Mouse (Mus musculus): ENCODE results near the gene Gstp3. TPM values are rescaled to one million over a fixed set of nuclear protein-coding genes. Genes with fewer than 3 reads are reported as not detected.

Gstp3 gene
- 14.6 and 23.5 TPM in 2 replicates for polyA plus RNA-seq (2012; rRNA removed; ENCODE audit: low replicate concordance)

GRCm38 (mm10) chr19:4059069-4059740 lies at the start of gene Gstp3:
Gene Gstp3, minus strand, starts transcription at chr19:4059569.

DNA sequence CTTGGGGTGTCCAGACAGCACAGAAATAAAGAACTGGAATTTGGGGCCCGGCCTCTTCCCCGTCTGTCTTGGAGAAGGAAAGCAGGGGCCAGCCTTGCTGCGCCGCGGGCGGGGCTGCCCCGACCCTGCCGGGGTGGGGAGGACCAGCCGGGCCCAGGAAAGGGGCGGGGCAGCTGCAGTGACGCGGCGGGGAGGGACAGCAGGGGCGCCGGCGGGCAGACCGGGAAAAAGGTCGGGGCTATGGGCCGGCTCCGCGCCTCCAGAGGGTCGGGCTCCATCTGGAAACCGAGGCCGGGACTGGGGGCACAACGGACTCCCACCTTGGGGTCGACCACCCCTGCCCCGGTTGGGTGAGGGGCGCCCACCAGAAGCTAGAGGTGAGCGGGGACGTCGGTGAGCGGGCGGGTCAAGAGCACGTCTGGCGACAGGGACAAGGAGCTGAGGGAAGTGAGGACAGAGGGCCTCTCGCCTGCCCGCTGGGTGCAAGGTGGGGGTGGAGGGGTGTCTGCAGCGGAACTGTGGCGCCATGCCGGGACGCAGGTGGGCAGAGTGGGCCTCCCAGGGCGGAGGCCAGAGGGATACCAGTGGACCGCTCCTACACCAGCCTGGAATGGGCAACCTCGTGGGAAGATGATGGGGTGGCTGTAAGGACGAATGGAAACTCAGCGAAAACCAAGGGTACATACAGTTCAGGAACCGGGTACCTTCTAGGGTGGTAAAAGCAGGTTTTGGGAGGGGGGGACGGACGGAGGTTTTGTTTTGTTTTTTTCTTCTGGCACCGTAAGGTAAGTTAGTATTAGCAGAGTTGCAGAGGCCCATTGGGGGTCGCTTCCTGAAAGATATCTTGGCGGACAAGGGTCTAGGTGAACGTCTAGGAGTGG lies 40.7 kb upstream of the Gstp3 start, which contains the start of gene Pitpnm1:
Gene Pitpnm1 (plus strand): TSS at position 162 of the 881 bp plus-strand sequence.

GRCm38 (mm10) chr19:4096642-4097440 lies 37.5 kb upstream of the Gstp3 start, which contains the start of gene Cdk2ap2:
Gene Cdk2ap2, plus strand, starts transcription at chr19:4097182.

DNA sequence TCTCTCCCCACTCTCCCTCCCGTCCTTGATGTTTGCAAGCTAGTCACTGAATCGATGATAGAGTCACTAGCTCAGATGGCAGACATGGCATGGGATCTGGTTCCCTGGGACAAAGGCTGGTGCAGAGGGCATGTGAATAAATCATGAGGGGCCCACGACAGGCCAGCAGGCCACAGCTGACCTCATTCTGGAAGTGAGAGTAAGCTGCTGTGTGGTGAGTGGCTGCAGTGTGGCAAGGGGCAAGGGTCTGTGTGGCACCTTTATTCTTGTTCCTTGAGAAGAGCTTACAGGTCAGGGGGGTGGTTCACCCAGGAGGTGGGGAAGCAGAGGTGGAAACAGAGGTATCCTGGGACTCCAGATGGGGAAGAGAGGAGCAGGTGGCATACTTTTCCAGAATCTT lies 22.0 kb upstream of the Gstp3 start, which contains the start of gene Cabp2:
Gene Cabp2 (plus strand): TSS at position 185 of the 400 bp plus-strand sequence.

DNA sequence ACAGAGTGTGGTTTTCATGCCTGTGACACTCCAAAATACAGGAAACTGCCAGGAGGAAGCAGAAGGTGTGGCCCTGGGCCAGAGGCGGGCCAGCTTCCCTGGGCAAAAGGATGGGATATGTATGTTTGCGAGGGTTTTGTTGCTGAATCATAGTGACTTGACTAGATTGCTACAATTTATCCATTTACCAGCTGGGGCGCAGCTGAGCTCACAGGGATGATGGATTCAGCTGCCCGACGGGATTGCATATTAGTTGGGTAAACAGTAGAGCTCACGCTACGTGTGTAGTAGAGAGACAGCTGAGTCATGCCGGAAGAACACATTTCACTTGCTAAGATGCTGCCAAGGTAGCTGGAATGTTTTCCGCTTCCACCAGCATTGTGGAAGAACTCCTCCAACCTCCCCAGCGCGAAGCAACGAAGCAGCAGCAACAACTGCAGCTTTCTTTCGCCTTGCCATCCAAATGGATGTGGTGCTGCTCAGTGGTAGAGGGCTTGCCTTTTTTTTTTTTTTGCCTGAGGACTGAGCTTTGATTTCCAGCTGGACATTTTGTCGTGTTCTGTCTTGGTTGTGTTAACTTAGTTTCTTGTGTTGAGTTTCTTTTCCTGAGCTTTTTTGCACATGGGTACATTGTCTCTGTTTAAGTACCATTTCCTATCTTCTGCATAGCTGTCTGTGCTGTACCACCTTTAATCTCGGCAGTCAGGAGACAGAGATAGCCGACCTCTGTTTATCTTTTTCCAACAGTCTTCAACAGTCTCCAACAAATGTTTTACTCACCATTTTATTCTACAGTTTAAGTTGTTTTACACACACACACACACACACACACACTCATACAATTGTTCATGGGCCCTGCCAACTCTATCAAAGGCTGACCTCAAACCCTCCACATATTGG lies 13.2 kb downstream of the Gstp3 start, which contains the start of gene Gstp2:
Gene Gstp2 (minus strand): TSS at position 58 of the 900 bp plus-strand sequence.

DNA sequence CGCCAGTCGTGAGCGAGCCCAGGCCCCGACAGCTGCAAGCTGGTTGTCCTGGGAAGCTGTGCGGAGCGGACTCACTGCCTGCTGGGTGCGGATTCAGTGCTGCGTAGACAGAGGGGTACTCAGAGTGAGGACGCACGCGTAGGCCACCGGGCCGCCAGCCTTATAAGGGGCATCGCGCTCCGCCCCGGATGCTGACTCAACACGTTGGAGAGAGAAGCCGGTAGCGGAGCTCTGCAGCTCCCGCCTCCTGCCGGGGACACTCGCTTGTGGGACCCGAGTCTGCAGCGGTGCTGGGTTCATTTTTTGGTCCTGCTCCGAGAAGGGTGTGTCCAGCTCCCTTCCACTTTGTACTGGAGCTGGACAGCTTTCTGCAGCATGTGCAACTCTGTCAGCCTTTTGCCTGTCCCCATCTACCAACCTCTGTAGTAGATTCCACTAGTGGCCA lies 21.6 kb downstream of the Gstp3 start, which contains the start of gene Gstp1:
Gene Gstp1 (minus strand): TSS at position 198 of the 445 bp plus-strand sequence.

DNA sequence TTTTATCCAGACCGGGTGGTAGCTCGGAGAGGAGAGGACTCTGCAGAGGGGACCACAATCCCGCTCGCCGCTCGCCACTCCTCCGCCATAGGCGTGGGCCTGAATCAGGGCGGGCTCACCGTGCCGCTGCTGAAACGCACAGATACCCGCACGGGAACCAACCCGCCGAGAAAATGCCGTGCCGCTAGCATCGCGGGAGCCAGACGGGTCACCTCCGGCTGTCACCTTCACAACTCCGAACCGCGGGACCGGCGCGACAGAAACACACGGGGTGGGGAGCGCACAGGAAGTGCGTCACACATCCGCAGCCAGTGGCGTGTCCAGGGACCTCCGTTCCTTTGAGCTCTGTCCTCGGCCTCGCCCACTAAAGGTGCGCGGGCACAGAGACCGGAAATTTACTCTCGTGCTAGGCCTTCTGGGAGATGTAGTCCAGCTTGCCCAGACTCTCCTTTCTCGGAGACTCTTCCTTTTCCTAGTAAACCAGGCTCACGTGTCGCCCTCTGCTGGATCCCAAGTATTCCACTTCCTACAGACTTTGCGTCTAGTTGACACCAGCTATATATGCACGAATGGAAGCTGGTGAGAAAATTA lies 46.8 kb downstream of the Gstp3 start, which contains the start of gene Ndufv1:
Gene Ndufv1 (minus strand): TSS at position 375 of the 591 bp plus-strand sequence.

Other genes with a start within 250 kb of the Gstp3 start
- 31.2 and 33.9 TPM in 2 replicates for gene Chka, start 207.8 kb downstream of the Gstp3 start, polyA plus RNA-seq (2012; rRNA removed; ENCODE audit: low replicate concordance)
- 218 and 220 TPM in 2 replicates for gene Tcirg1, start 152.4 kb downstream of the Gstp3 start, polyA plus RNA-seq (2012; rRNA removed; ENCODE audit: low replicate concordance)
- 276 and 363 TPM in 2 replicates for gene Ndufs8, start 146.8 kb downstream of the Gstp3 start, polyA plus RNA-seq (2012; rRNA removed; ENCODE audit: low replicate concordance)
- 13.0 and 17.1 TPM in 2 replicates for gene Aldh3b1, start 129.8 kb downstream of the Gstp3 start, polyA plus RNA-seq (2012; rRNA removed; ENCODE audit: low replicate concordance)
- gene Unc93b1, start 124.4 kb downstream of the Gstp3 start, polyA plus RNA-seq (2012; rRNA removed; ENCODE audit: low replicate concordance), result 307 and 435 TPM in 2 replicates
- 0.50 and 0.69 TPM in 2 replicates for gene Aldh3b3, start 100.9 kb downstream of the Gstp3 start, polyA plus RNA-seq (2012; rRNA removed; ENCODE audit: low replicate concordance)
- gene Aldh3b2, start 87.2 kb downstream of the Gstp3 start, polyA plus RNA-seq (2012; rRNA removed; ENCODE audit: low replicate concordance), result 22.0 and 22.5 TPM in 2 replicates
- 56.0 and 64.9 TPM in 2 replicates for gene Acy3, start 73.0 kb downstream of the Gstp3 start, polyA plus RNA-seq (2012; rRNA removed; ENCODE audit: low replicate concordance)
- not detected in 2 replicates for gene Tbx10, start 66.8 kb downstream of the Gstp3 start, polyA plus RNA-seq (2012; rRNA removed; ENCODE audit: low replicate concordance)
- 12.2 and 22.8 TPM in 2 replicates for gene Nudt8, start 59.0 kb downstream of the Gstp3 start, polyA plus RNA-seq (2012; rRNA removed; ENCODE audit: low replicate concordance)
- 2.5 and 2.9 TPM in 2 replicates for gene Gm49405, start 58.9 kb downstream of the Gstp3 start, polyA plus RNA-seq (2012; rRNA removed; ENCODE audit: low replicate concordance)
- gene Doc2g, start 56.3 kb downstream of the Gstp3 start, polyA plus RNA-seq (2012; rRNA removed; ENCODE audit: low replicate concordance), result 6.3 and 13.3 TPM in 2 replicates
- gene Ndufv1, start 46.8 kb downstream of the Gstp3 start, polyA plus RNA-seq (2012; rRNA removed; ENCODE audit: low replicate concordance), result 188 and 271 TPM in 2 replicates
- gene Gstp1, start 21.6 kb downstream of the Gstp3 start, polyA plus RNA-seq (2012; rRNA removed; ENCODE audit: low replicate concordance), result 508 and 632 TPM in 2 replicates
- 24.3 and 163 TPM in 2 replicates for gene Gstp2, start 13.5 kb downstream of the Gstp3 start, polyA plus RNA-seq (2012; rRNA removed; ENCODE audit: low replicate concordance)
- 0.61 TPM in 1 of 2 replicates, not detected in the other for gene Cabp2, start 22.0 kb upstream of the Gstp3 start, polyA plus RNA-seq (2012; rRNA removed; ENCODE audit: low replicate concordance)
- gene Cdk2ap2, start 37.6 kb upstream of the Gstp3 start, polyA plus RNA-seq (2012; rRNA removed; ENCODE audit: low replicate concordance), result 257 and 348 TPM in 2 replicates
- 157 and 297 TPM in 2 replicates for gene Pitpnm1, start 40.4 kb upstream of the Gstp3 start, polyA plus RNA-seq (2012; rRNA removed; ENCODE audit: low replicate concordance)
- gene Aip, start 66.3 kb upstream of the Gstp3 start, polyA plus RNA-seq (2012; rRNA removed; ENCODE audit: low replicate concordance), result 113 and 122 TPM in 2 replicates
- gene Gpr152, start 80.2 kb upstream of the Gstp3 start, polyA plus RNA-seq (2012; rRNA removed; ENCODE audit: low replicate concordance), result 0.69 and 0.80 TPM in 2 replicates
- 1.2 TPM in 2 replicates for gene Cabp4, start 84.5 kb upstream of the Gstp3 start, polyA plus RNA-seq (2012; rRNA removed; ENCODE audit: low replicate concordance)
- 266 and 387 TPM in 2 replicates for gene Coro1b, start 89.0 kb upstream of the Gstp3 start, polyA plus RNA-seq (2012; rRNA removed; ENCODE audit: low replicate concordance)
- 183 and 672 TPM in 2 replicates for gene Ptprcap, start 94.0 kb upstream of the Gstp3 start, polyA plus RNA-seq (2012; rRNA removed; ENCODE audit: low replicate concordance)
- 46.6 and 54.5 TPM in 2 replicates for gene Rps6kb2, start 103.8 kb upstream of the Gstp3 start, polyA plus RNA-seq (2012; rRNA removed; ENCODE audit: low replicate concordance)
- gene Carns1, start 115.9 kb upstream of the Gstp3 start, polyA plus RNA-seq (2012; rRNA removed; ENCODE audit: low replicate concordance), result 32.3 and 39.2 TPM in 2 replicates
- gene Tbc1d10c, start 131.7 kb upstream of the Gstp3 start, polyA plus RNA-seq (2012; rRNA removed; ENCODE audit: low replicate concordance), result 91.7 and 196 TPM in 2 replicates
- 586 and 618 TPM in 2 replicates for gene Ppp1ca, start 132.5 kb upstream of the Gstp3 start, polyA plus RNA-seq (2012; rRNA removed; ENCODE audit: low replicate concordance)
- gene Rad9a, start 142.1 kb upstream of the Gstp3 start, polyA plus RNA-seq (2012; rRNA removed; ENCODE audit: low replicate concordance), result 49.2 and 51.9 TPM in 2 replicates
- gene Clcf1, start 154.7 kb upstream of the Gstp3 start, polyA plus RNA-seq (2012; rRNA removed; ENCODE audit: low replicate concordance), result 54.9 and 127 TPM in 2 replicates
- gene AC109138.7, start 154.8 kb upstream of the Gstp3 start, polyA plus RNA-seq (2012; rRNA removed; ENCODE audit: low replicate concordance), result not detected in 2 replicates
- gene Pold4, start 172.3 kb upstream of the Gstp3 start, polyA plus RNA-seq (2012; rRNA removed; ENCODE audit: low replicate concordance), result 207 and 218 TPM in 2 replicates
- gene Ssh3, start 209.6 kb upstream of the Gstp3 start, polyA plus RNA-seq (2012; rRNA removed; ENCODE audit: low replicate concordance), result 116 and 124 TPM in 2 replicates
- 12.7 and 17.2 TPM in 2 replicates for gene Ankrd13d, start 223.6 kb upstream of the Gstp3 start, polyA plus RNA-seq (2012; rRNA removed; ENCODE audit: low replicate concordance)
- gene Grk2, start 246.7 kb upstream of the Gstp3 start, polyA plus RNA-seq (2012; rRNA removed; ENCODE audit: low replicate concordance), result 156 and 263 TPM in 2 replicates